Mouse (Mus musculus) macrophage (primary cell): ENCODE results near the gene Ptger1. TPM values are rescaled to one million over a fixed set of nuclear protein-coding genes. Genes with fewer than 3 reads are reported as not detected.

ENCODE experiments used
- H3K27ac ChIP-seq: fragments of 350-480 bp; formaldehyde crosslinking; 2 replicates; pipeline ENCODE4 v1.9.0; 2021
- H3K36me3 ChIP-seq: fragments of 350-480 bp; formaldehyde crosslinking; 2 replicates; pipeline ENCODE4 v1.9.0; 2021; ENCODE audit errors: inconsistent target
- H3K4me3 ChIP-seq: fragments of 350-480 bp; formaldehyde crosslinking; 2 replicates; pipeline ENCODE4 v1.9.0; 2021; ENCODE audit errors: inconsistent target
- H3K79me2 ChIP-seq: fragments of 350-480 bp; formaldehyde crosslinking; 2 replicates; pipeline ENCODE4 v1.9.0; 2021; ENCODE audit errors: inconsistent target
- WGBS: methylation state at CpG from one replicate; pipeline ENCODE4 v1.1.7; 2026; ENCODE audit warnings: inconsistent platforms; ENCODE audit not compliant: missing documents; 5-methylcytosine and 5-hydroxymethylcytosine counted together
- polyA plus RNA-seq: library from polyadenylated mRNA; stranded (reverse); fragments of 250-400 nt; gene quantifications from 3 replicates; pipeline ENCODE4 v1.2.4, GENCODE M21; 2018; ENCODE audit warnings: inconsistent platforms
- total RNA-seq, 78 experiments: library from RNA; depleted of rRNA; stranded (reverse); fragments of 250-400 nt; gene quantifications; 1 replicate in 9 of 78; 2 replicates in 24 of 78; 3 replicates in 43 of 78; 4 replicates in 2 of 78; pipeline ENCODE4 v1.2.4; 2018; ENCODE audit warnings: inconsistent platforms in 56 of 78

Ptger1 gene
- 1 to 10 TPM in 23 of 26 experiments, under 1 TPM in 3; 0.54 to 5.8 (median 2.1) TPM for total RNA-seq (2018; cell fraction: chromatin; rRNA removed)
- total RNA-seq (2018; cell fraction: cytosol; rRNA removed): 1 to 10 TPM in 19 of 26 experiments, under 1 TPM in 7; 0.58 to 2.3 (median 1.4) TPM
- 1 to 10 TPM in 21 of 26 experiments, under 1 TPM in 5; 0.59 to 4.5 (median 1.8) TPM for total RNA-seq (2018; cell fraction: nucleus; rRNA removed)
- polyA plus RNA-seq: 0.59 to 8.8 TPM (median 1.3 TPM) in 3 replicates

DNA sequence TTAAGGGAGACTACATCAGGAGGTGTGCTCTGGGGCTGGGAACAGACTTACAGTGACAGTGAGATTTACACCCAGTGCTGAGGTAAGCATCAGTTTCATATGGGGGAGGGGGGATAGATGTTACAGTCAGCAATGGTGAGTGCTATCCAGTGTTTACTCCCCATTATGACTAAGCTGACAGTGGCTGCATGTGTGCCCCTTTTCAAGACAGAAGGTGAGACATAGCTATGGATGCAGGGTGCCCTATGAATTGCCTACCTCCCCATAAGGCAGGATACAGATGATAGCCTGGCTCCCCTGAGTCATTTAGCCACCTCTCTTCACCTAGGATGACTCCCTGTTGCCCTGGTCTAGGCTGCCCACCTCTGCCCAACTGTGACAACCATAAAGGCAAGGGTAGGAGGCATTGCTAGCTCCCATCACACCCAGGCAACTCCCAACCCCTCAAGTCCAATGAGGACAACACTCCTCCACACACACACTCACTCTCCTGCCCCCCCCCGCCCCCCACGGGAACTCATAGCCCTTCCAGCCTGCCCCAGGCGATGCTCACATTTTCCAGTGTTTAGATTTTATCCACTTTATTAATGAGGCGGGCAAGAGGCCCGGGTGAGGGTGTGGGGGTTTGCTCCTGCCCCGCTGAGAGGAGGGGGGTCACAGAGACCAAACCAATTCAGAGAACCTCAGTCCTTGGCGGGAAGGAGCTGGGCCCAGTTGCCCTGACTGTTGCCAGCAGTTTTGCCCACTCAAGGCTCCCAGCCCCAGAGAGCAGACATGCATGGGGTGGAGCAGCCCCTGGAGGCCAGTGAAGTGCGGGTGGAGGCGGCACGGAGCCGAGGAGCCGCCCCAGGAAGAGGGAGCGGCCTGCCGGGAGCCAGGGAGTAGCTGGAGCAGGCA lies at the start of gene Ptger1:
Gene Ptger1, plus strand, starts transcription at position 710 of the 897 bp plus-strand sequence.
- Histone ChIP-seq H3K36me3 (peaks cover 25% of the 10 kb centered on the region), H3K27ac (no peak within 1 kb of the TSS), H3K4me3 (no peak within 1 kb of the TSS), H3K79me2 (no peaks in the 10 kb centered on the region)
- 46% methylated on average over 14 of the region's 14 CpGs for WGBS

- H3K27ac ChIP-seq: no peak overlapping the region
- H3K79me2 ChIP-seq: no peaks in the 10 kb centered on the region
- H3K36me3 ChIP-seq: peaks cover 10% of the 10 kb centered on the region
- H3K4me3 ChIP-seq: no peak overlapping the region
- WGBS: 96% methylated on average over 2 of the region's 2 CpGs
These were observed 49.4 kb upstream of the Ptger1 start for GRCm38 (mm10) chr8:83617111-83617510.

- 100% methylated on average over 2 of the region's 2 CpGs for WGBS
- H3K4me3 ChIP-seq: no peak overlapping the region
- no peaks in the 10 kb centered on the region for H3K36me3 ChIP-seq
These were observed 47.9 kb upstream of the Ptger1 start for GRCm38 (mm10) chr8:83618566-83618965.

GRCm38 (mm10) chr8:83619568-83620285 lies 46.8 kb upstream of the Ptger1 start:
- no peak overlapping the region for H3K4me3 ChIP-seq
- no peak overlapping the region for H3K27ac ChIP-seq
- no peaks in the 10 kb centered on the region for H3K36me3 ChIP-seq
- 96% methylated on average over 9 of the region's 9 CpGs for WGBS
- no peaks in the 10 kb centered on the region for H3K79me2 ChIP-seq

More at GRCm38 (mm10) chr8:83618566-83618965, 47.9 kb upstream of the Ptger1 start:
- H3K27ac ChIP-seq: no peak overlapping the region
- no peaks in the 10 kb centered on the region for H3K79me2 ChIP-seq

DNA sequence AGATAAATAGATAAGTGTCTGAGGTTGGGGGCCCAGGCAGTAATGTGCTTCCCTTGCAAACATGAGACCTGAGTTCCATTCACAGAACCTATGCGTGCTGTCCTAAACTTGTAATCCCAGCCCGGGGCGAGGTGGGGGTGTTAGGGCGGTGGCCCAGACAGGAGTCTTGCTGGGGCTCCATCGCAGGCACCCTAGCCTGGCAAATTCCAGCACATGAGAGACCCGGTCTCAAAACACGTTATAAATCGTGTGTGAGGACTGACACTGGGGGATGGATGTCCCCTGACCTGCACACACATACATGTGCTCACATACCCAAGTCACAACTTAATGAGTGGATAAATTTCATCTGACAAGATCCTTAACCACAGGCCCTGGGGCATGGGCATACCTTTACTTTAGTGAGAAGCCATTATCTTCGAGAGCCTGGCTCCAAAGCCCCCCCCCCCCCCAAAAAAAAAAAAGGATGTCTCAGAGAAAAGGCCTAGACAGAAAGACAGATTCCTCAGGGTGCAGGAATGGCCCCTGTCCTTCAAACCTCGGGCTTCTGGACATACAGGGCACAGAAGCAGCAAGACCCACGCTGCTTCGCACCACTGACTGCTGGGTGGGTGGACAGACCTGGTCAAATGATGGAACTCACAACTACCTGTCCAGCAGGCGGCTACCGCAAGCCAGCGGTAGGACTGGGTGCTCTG lies 44.6 kb upstream of the Ptger1 start:
- no peaks in the 10 kb centered on the region for H3K36me3 ChIP-seq
- 59% methylated on average over 15 of the region's 15 CpGs for WGBS
- H3K27ac ChIP-seq: no peak overlapping the region
- H3K4me3 ChIP-seq: no peak overlapping the region
- H3K79me2 ChIP-seq: no peaks in the 10 kb centered on the region

GRCm38 (mm10) chr8:83622389-83622989 lies 44.0 kb upstream of the Ptger1 start:
- WGBS: 11% methylated on average over 21 of the region's 23 CpGs

GRCm38 (mm10) chr8:83623549-83623948 lies 42.9 kb upstream of the Ptger1 start:
- Histone ChIP-seq H3K36me3 (no peaks in the 10 kb centered on the region), H3K27ac (no peak overlapping the region), H3K79me2 (no peaks in the 10 kb centered on the region), H3K4me3 (no peak overlapping the region)
- 92% methylated on average over 7 of the region's 7 CpGs for WGBS

More at GRCm38 (mm10) chr8:83622389-83622989, 44.0 kb upstream of the Ptger1 start:
- H3K79me2 ChIP-seq: no peaks in the 10 kb centered on the region
- H3K4me3 ChIP-seq: no peak overlapping the region
- no peak overlapping the region for H3K27ac ChIP-seq
- no peaks in the 10 kb centered on the region for H3K36me3 ChIP-seq

- H3K4me3 ChIP-seq: no peak overlapping the region
- H3K36me3 ChIP-seq: no peaks in the 10 kb centered on the region
- 31% methylated on average over 3 of the region's 3 CpGs for WGBS
- H3K27ac ChIP-seq: no peak overlapping the region
- no peaks in the 10 kb centered on the region for H3K79me2 ChIP-seq
These were observed 41.7 kb upstream of the Ptger1 start for GRCm38 (mm10) chr8:83624739-83625138.

DNA sequence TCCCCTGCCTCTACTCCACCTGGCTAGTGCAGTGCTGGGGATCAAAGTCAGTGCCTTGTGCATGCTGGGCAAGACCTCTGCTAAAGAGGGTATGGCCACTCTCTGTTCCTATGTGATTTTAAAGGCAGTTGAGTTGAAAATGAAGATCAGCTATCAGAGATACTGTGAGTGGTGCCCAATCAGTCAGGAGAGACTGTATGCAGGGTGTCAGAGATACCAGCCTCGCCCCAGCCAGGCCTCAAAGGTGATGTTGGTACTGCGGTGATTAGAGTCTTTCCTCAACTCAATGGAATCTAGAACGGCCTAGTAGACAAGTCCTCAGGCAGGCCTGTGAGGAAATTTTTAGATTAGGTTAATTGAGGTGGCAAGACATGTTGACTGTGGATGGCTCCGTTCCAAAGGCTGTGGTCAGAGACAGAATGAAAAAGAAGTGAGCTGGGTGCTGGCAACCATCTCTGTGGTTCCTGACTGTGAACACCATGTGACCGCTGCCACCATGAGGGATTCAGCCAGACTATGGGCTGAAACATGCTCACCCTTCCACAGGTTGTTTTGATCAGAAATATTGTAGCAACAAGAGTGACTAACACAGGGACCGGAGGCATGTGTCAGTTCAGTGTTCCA lies 40.7 kb upstream of the Ptger1 start:
- no peaks in the 10 kb centered on the region for H3K79me2 ChIP-seq
- 55% methylated on average over 6 of the region's 6 CpGs for WGBS
- no peak overlapping the region for H3K4me3 ChIP-seq
- no peak overlapping the region for H3K27ac ChIP-seq
- H3K36me3 ChIP-seq: no peaks in the 10 kb centered on the region

DNA sequence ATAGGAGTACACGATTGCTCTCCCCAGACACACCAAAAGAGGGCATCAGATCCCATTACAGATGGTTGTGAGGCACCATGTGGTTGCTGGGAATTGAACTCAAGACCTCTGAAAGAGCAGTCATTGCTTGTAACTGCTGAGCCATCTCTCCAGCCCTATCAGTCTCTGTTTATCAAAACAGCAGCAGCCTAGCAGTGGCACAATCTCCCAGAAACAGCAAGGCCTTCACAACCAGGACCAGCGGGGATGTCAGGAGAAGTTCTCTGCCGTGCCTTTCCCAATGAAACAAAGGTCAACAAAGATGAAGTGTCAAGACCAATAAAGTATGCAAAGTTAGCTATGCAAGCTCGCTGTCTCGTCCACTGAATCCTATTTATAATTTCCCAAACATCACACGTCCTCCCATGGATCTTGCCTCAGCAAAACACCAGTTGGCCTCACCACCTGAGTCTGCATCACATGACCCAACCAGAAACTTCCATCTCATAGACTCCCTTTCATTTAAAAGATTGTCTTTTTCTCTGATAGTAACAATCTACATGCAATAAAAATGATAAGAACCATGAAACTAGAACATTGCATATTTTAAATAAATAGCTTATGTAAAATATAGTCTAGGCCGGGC lies 34.3 kb upstream of the Ptger1 start:
- no peaks in the 10 kb centered on the region for H3K36me3 ChIP-seq
- H3K4me3 ChIP-seq: no peak overlapping the region
- no peaks in the 10 kb centered on the region for H3K79me2 ChIP-seq
- H3K27ac ChIP-seq: no peak overlapping the region
- WGBS: 91% methylated on average over 7 of the region's 7 CpGs

GRCm38 (mm10) chr8:83638856-83639255 lies 27.6 kb upstream of the Ptger1 start:
- no peaks in the 10 kb centered on the region for H3K79me2 ChIP-seq
- H3K27ac ChIP-seq: no peak overlapping the region
- 84% methylated on average over 4 of the region's 4 CpGs for WGBS
- no peak overlapping the region for H3K4me3 ChIP-seq
- no peaks in the 10 kb centered on the region for H3K36me3 ChIP-seq

DNA sequence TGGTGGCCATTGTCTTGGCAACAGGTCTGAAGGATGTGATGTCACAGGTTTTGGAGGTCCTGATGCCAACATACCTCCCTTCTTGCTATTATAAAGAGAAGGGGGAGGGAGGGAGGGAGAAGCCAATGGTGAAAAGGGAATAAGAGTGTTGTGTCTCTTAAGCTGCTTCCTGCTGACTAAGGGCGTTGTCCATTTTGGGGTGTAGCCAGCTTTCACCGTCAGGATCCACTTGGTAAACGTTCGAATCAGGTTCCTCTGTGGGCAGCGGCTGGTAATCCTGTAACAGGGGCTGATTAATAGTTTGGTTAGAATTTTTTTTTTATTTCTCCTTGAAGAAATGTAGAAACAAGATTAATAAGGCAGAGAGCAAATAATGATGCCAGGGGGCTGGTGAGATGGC lies 26.8 kb upstream of the Ptger1 start:
- Histone ChIP-seq H3K27ac (no peak overlapping the region), H3K36me3 (no peaks in the 10 kb centered on the region), H3K79me2 (no peaks in the 10 kb centered on the region), H3K4me3 (no peak overlapping the region)
- 26% methylated on average over 5 of the region's 5 CpGs for WGBS

DNA sequence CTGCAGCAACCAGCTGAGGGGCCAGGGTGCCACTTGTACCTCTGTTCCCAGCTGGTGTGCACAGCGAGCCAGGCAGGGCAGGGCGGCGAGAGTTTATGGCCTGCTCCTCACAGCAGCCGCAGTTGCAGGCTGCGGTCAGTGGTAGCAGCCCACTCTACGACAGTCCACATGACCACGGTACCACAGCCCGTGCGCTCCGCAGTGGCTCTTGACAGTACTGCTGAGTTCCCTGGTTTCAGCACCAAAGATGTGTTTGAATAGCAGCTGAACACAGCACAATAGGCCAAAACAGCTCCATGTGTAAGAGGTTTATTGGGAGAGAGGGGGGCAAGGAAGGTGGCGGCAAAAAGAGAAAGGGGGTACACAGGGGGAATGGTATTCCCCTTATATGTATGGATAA lies 19.0 kb upstream of the Ptger1 start:
- Histone ChIP-seq H3K79me2 (no peaks in the 10 kb centered on the region), H3K4me3 (no peak overlapping the region), H3K36me3 (no peaks in the 10 kb centered on the region), H3K27ac (no peak overlapping the region)
- 97% methylated on average over 9 of the region's 11 CpGs for WGBS
